Mouse (Mus musculus): ENCODE results near the gene Gm10392. TPM values are rescaled to one million over a fixed set of nuclear protein-coding genes. Genes with fewer than 3 reads are reported as not detected.

The Gm10392 gene
- total RNA-seq, 1 experiment = not detected

GRCm38 (mm10) chr11:77468397-77468796 is 50.6 kb downstream of the Gm10392 start:
- Histone ChIP-seq H3K9me3 (ENCODE audit: control insufficient read depth, insufficient read depth, low read depth, low read length) (no peaks in the 10 kb centered on the region), H3K27ac (ENCODE audit: insufficient read depth, low read depth, low read length, poor library complexity, severe bottlenecking) (no peak overlapping the region), H3K4me3 (ENCODE audit: insufficient read depth in 1 of 2, low read depth in 1 of 2, low read length in 2 of 2, poor library complexity in 1 of 2, severe bottlenecking in 1 of 2) (no peak overlapping the region), H3K4me1 (ENCODE audit: control insufficient read depth in 2 of 2, insufficient read depth in 2 of 2, low read length in 2 of 2, poor library complexity in 1 of 2) (peaks cover 0 to 26% of the 10 kb centered on the region in 2 experiments; a peak in 1 of 4 replicates), H3K36me3 (ENCODE audit: control insufficient read depth, insufficient read depth, low read length, poor library complexity, severe bottlenecking) (no peaks in the 10 kb centered on the region), H3K9ac (ENCODE audit: insufficient read depth, low read depth, low read length, poor library complexity, severe bottlenecking) (no peak overlapping the region)
- DNase-seq (ENCODE audit: low read depth, low spot score) = no peak
- in situ Hi-C loops (cut with MboI; ENCODE audit: low sequenced_read_pairs in 2 of 2, unreplicated experiment in 2 of 2) = no loop called here
- TF ChIP-seq ZC3H11A (IDR thresholded peaks at IDR 0.05; ENCODE audit: borderline replicate concordance, low read depth, low read length) = no peak
- TF ChIP-seq CHD2 (IDR thresholded peaks at IDR 0.05; ENCODE audit: low read depth, low read length) = no peak
- TF ChIP-seq MAFK (IDR thresholded peaks at IDR 0.05; ENCODE audit: insufficient read depth, low read depth, low read length) = peak; percentile 97

DNA sequence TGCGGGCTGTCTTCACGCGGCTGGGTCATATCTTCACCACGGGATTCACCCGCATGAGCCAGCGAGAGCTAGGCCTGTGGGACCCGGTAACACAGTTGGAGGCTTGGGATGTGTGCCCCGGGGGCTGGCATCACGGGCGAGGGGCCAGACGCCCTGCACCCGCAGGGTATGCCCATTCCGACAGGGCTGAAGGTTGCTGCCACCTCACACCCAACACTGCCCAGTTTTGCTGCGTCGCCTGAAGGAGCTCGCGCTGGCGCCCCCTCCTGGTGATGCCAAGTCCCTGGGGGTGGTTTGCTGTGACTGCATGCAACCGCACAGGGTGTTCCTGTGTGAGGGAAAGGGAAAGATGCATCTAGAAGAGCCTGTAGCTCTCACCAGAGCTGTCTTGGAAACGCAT is 51.2 kb downstream of the Gm10392 start:
- in situ Hi-C loops (cut with MboI; ENCODE audit: low sequenced_read_pairs in 2 of 2, unreplicated experiment in 2 of 2) = no loop called here
- Histone ChIP-seq H3K36me3 (ENCODE audit: control insufficient read depth, insufficient read depth, low read length, poor library complexity, severe bottlenecking) (no peaks in the 10 kb centered on the region), H3K9me3 (ENCODE audit: control insufficient read depth, insufficient read depth, low read depth, low read length) (no peaks in the 10 kb centered on the region), H3K4me1 (ENCODE audit: control insufficient read depth in 2 of 2, insufficient read depth in 2 of 2, low read length in 2 of 2, poor library complexity in 1 of 2) (peaks cover 0 to 29% of the 10 kb centered on the region in 2 experiments; a peak in 1 of 4 replicates), H3K9ac (ENCODE audit: insufficient read depth, low read depth, low read length, poor library complexity, severe bottlenecking) (no peak overlapping the region; the same call in 1 of the 2 replicates), H3K27ac (ENCODE audit: insufficient read depth, low read depth, low read length, poor library complexity, severe bottlenecking) (no peak overlapping the region), H3K4me3 (ENCODE audit: insufficient read depth in 1 of 2, low read depth in 1 of 2, low read length in 2 of 2, poor library complexity in 1 of 2, severe bottlenecking in 1 of 2) (peak overlapping the region; percentile 24 to 59; a peak in 3 of 4 replicates)
- TF ChIP-seq ZC3H11A (IDR thresholded peaks at IDR 0.05; ENCODE audit: borderline replicate concordance, low read depth, low read length) (0 out of 2 replicates have a peak, but pooled peaks have one; percentile 0), ZNF384 (IDR thresholded peaks at IDR 0.05; ENCODE audit: low read depth, low read length) (no peak), MAFK (IDR thresholded peaks at IDR 0.05; ENCODE audit: insufficient read depth, low read depth, low read length) (0 out of 2 replicates have a peak, but pooled peaks have one; percentile 3), CHD2 (IDR thresholded peaks at IDR 0.05; ENCODE audit: low read depth, low read length) (no peak), HCFC1 (IDR thresholded peaks at IDR 0.05; ENCODE audit: borderline replicate concordance, insufficient read depth, low read length) (no peak)
- DNase-seq (ENCODE audit: low read depth, low spot score) = no peak

DNA sequence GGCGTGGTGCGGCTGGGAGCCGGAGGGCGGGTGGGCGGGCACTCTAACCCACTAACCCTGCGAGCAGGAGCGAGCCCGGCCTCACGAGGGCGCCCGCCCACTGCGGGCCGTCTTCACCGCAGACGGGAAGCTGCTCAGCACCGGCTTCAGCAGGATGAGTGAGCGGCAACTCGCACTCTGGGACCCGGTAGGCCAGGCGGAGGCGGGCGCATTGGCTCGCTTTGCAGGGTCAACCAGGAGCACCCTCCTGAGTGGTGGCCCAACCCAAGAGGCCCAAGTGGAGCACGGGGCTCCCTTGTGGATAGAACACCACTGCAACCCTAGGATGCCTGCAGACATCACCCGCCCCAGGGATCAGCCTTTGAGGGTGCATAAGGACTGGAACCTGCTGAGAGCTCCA is 51.8 kb downstream of the Gm10392 start:
- in situ Hi-C loops (cut with MboI; ENCODE audit: low sequenced_read_pairs in 2 of 2, unreplicated experiment in 2 of 2) = no loop called here
- TF ChIP-seq ZC3H11A (IDR thresholded peaks at IDR 0.05; ENCODE audit: borderline replicate concordance, low read depth, low read length) = no peak
- H3K9ac ChIP-seq (ENCODE audit: insufficient read depth, low read depth, low read length, poor library complexity, severe bottlenecking) = peak overlapping the region; percentile 27; the same call in 1 of the 2 replicates
- peaks cover 0 to 29% of the 10 kb centered on the region in 2 experiments; a peak in 1 of 4 replicates for H3K4me1 ChIP-seq (ENCODE audit: control insufficient read depth in 2 of 2, insufficient read depth in 2 of 2, low read length in 2 of 2, poor library complexity in 1 of 2)
- no peak for DNase-seq (ENCODE audit: low read depth, low spot score)
- no peaks in the 10 kb centered on the region for H3K36me3 ChIP-seq (ENCODE audit: control insufficient read depth, insufficient read depth, low read length, poor library complexity, severe bottlenecking)
- H3K27ac ChIP-seq (ENCODE audit: insufficient read depth, low read depth, low read length, poor library complexity, severe bottlenecking) = no peak overlapping the region
- peak overlapping the region; percentile 48 to 59 for H3K4me3 ChIP-seq (ENCODE audit: insufficient read depth in 1 of 2, low read depth in 1 of 2, low read length in 2 of 2, poor library complexity in 1 of 2, severe bottlenecking in 1 of 2)
- no peaks in the 10 kb centered on the region for H3K9me3 ChIP-seq (ENCODE audit: control insufficient read depth, insufficient read depth, low read depth, low read length)

Other genes with a start within 250 kb of the Gm10392 start
- 0.48 and 0.80 TPM in 2 replicates for gene Coro6, start 56.8 kb downstream of the Gm10392 start, total RNA-seq (2012; rRNA removed)
- gene Ankrd13b, start 29.5 kb downstream of the Gm10392 start, total RNA-seq (2012; rRNA removed) = 7.0 and 10.7 TPM in 2 replicates
- 43.1 and 55.2 TPM in 2 replicates for gene Git1, start 25.6 kb downstream of the Gm10392 start, total RNA-seq (2012; rRNA removed)
- gene Abhd15, start 4.1 kb downstream of the Gm10392 start, total RNA-seq (2012; rRNA removed) = 1.6 and 1.7 TPM in 2 replicates
- gene Trp53i13, start 3.2 kb downstream of the Gm10392 start, total RNA-seq (2012; rRNA removed) = 18.4 and 23.5 TPM in 2 replicates
- 48.4 and 60.8 TPM in 2 replicates for gene Taok1, start 88.6 kb upstream of the Gm10392 start, total RNA-seq (2012; rRNA removed)
- 153 and 165 TPM in 2 replicates for gene Nufip2, start 167.0 kb upstream of the Gm10392 start, total RNA-seq (2012; rRNA removed)
- 0.32 TPM in 1 of 2 replicates, not detected in the other for gene Cryba1, start 206.1 kb upstream of the Gm10392 start, total RNA-seq (2012; rRNA removed)
- gene Myo18a, start 244.0 kb upstream of the Gm10392 start, total RNA-seq (2012; rRNA removed) = 33.3 and 46.5 TPM in 2 replicates

Data from ES-E14 (cell line).